Mouse (Mus musculus) thymus, postnatal 4 days (tissue): ENCODE measurements around the gene Gm45623.
A peak's percentile ranks its signal among the peaks of the same experiment; 100 is the strongest.

ENCODE experiments used
- DNase-seq: peaks from one replicate; pipeline ENCODE4 v3.0.0; 2021

The Gm45623 gene

DNA sequence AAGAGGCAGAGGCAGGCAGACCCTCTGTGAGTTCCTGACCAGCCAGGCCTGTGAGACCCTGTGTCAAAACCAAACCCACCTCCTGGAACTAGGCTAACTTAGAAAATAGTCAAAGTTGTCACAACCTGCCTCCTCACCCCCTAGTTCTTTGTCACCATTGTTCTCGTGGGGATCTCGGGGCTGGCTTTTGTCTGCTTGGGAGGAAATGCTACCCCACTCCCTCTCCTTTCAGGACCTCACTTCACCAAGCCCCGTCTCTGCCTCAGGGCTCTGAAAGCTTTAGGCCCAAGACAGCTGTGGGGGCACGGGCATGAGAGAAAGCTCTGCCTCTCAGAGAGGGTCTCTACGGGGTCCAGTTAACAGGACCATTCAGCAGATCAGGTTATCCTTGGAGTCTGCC, 1.9 kb downstream of the Gm45623 start:
- peak; percentile 58 for DNase-seq

DNA sequence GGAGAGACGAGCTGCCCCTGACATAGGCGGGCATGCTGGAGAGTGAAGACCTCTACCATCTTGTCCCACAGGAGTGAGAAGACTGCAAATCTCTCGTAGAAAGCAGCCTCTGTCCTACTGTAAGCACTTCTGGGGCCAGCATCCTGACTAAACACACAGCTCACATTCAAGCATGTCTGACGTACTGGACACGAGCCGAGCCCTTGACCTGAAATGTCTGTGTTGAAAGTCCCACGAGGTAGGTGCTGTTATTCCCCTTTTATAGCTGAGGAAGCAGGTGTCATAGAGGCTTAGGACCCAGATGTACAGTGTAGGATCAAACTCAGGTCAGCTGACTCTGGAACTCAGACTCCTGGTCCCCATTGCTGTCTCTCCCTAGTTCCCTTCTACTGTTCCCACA, 4.2 kb downstream of the Gm45623 start:
- DNase-seq: no peak

DNA sequence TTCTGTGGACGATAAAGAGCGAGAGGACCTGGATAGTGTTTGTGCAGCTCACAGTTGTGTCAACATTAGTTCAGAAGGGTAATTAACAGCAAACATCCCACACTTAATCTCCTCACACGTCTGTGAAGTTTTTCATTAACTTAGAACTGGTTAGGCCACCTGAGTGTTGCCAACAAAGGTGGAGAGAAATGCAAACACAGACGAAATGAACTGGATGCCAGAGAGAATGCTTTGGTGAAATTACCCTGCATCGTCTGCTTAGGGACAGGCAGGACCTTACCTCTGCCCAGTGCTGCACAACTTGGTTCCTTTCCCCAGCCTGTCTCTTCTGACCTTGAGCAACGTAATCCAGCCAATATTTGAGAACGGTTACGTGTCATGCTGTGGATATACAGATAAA, 6.1 kb downstream of the Gm45623 start:
- DNase-seq: no peak

DNA sequence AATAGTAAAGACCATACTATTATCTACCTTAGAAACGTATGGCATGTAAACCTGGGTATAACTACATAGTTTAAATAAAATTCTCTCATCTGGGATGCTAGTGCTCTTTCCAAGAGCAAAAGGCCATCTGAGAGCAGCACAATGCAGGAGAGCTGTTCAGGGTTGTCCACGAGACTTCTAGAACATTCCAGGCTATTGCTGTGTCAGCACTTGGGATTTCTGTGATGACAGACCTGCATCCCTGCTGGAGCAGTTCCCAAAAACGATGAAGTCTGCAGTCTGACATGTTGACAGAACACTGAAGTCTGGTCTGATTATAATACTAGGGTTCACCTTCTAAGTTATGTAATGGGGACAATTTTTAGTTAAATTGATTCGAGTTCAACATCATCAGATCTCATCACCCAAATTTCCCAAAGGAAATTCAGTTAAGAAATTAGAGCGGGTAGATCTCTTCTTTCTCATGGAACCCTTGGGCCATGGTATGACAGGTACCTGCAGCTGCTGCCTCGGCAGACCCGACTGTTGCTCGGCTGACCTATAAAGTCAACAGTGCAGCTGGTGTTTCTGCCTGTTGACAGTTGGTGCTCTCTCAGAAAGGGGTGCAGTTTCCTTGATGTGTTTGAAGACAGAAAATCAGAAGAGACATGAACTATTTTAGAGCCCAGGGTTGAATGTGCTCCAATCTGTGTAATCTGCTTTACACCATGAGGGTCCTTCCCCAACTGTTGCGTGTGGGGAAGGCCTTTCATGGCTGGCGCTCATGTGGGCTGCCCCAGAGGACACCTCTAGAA, 6.7 kb downstream of the Gm45623 start:
- peak; percentile 61 for DNase-seq

DNA sequence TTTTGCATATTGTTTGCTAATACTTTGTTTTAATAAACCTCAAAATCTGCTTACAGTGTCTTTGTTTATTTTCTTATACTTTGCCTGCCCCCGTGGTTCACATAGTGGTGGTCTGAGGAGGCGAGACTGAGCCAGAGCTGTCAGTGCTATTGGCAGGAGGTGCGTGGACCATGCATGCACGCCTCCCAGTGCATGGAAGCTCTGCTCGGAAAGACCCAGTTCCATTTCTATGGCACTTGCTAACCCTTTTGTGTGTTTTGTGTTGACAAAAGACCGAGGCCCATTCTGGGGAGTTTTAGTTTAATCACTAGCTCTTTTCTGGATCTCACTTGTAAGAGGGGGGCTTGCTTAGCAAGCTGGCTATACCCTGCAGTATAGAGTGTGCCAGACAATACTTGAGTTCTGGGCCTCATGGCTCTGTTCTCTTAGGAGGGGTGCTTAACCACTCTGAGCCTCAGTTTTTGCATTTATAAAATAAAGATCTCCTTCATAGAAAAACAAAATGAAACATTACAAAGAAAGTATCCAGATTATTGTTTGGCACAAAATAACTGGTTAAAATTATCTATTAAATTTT, 11.2 kb downstream of the Gm45623 start:
- DNase-seq: no peak

DNA sequence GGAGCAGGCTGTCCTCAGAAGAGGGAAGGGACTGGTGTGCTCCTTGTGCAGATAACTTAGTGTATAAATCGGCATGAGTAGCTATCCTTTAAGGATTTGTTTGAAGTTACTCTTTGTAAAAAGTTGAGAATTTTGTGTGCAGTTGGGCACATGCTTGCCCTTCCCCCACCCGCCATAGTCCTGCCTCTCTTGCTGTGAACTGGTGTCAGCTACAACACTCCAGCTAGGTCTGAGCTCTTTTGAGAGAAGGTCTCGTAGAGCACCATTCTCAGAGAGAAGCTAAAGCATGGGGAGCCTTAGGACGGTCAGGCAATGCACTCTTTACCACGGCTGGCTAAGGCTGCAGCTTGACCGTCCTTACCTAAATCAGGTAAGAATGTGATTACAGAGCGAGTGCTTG, 11.9 kb downstream of the Gm45623 start:
- peak; percentile 62 for DNase-seq

DNA sequence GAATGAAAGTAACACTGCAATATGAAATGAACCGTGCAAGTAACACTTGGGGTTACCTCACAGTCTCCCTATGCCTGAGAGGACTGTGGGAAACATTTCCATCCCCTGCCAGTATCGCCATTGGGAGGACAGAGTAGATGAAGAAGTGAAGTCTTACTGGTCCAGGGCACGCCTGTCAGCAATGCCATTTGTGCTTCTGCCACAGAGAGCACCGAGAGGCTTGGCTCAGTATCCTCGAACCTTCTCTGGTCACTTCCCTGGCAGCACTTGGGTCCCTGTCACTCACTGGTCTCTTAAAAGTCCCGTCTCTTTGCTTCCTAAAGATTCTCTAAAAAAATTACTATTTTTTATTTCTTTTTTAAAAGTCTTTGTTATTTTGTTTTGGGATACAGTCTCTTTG, 13.1 kb downstream of the Gm45623 start:
- DNase-seq: no peak

DNA sequence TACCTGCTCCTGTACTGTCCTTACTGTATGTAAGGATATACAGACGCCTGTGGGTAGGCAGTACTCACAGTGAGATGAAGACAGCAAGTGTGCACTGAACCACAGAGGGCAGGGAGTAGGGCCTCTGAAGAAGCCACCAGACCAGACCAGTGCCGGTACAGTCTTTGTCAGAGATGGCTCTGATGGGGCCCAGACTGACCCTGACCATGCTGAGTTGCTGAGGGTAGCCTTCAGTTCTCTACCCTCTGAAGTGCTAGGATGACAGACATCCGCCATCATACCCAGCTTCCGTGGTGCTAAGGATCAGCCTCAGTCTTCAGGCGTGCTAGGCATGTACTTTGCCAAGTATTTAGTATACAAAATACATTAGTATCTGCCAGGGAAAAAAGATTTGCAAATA, 14.1 kb downstream of the Gm45623 start:
- no peak for DNase-seq

DNA sequence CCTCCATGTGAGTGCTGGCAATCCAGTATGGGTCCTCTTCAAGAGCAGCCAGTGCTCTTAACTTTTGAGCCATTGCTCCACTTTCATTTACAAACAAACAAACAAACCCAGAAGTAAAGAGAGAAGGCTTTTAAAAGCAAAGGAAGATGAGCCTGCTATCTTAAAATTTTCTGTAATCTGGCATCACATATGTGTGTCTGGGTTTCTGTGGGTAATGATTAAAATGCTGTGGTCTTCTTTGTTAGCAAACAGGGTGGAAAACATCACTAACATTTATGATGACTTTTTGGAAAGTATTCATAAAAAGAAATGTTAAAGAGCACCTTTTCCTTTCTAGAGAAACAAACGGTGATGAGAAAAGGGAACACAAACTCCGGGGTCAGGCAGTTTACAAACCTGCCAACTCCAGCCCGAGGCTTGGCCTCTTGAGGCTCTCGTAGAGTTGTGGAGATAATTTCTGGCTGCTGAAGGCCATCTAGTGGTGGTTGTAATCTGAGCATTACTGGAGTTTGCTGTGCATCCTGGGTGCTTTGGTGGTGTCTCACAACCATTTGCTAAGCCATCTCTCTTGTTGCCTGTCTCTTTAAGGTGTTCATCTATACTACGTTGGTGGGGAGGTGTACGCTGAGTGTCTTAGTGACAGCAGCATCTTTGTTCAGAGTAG, 18.3 kb downstream of the Gm45623 start:
- no peak for DNase-seq

DNA sequence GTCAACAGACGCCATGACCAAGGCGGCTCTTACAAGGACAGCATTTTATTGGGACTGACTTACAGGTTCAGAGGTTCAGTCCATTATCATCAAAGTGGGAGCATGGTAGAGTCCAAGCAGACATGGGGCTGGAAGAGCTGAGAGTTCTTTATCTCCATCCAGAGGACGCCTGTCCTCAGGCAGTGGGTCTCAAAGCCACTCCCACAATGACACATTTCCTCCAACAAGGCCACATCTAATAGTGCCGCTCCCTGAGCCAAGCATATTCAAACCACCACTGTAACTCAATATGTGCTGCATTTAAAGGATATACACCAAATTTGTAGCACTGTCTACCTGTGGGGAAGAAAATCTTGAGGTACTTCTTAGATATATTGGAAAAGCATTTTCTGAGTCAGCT, 19.0 kb downstream of the Gm45623 start:
- no peak for DNase-seq

DNA sequence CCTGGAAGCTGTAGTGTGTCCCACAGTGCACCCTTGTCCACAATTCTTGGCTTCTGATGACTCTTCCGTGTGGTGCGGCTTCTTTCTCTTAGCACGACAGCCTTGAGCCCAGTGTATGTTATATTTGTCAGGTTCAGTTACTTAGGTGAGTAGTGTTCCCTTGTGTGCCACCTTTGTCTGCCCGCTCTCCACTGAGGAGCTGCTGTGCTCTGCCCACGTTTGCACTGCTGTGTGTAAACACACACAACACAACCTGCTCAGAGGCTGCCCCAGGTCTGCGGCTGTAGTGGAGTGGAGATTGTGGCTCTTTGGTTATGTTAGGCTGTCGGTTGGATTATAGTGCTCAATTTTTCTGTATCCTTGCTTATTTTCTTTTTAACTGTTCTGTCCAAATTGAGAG, 24.6 kb downstream of the Gm45623 start:
- no peak for DNase-seq

DNA sequence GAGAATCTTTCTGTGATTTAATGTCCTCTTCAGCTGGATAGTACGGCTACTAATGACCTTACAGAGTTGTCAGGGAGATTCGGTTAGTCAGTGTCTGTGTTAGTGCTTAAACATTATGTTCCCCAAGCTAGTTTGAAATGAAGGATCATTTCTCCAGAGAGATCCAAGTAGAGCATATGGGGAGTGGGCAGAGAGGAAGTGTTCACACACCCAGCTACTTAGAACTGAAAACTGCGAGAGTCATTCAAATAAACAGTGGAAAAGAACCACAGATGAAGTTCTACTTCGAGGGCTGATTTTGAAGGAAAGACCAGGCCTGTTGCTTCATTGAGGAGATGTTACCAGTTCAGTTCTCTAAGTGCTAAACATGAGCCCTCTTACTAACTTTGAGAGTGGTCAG, 27.1 kb downstream of the Gm45623 start:
- no peak for DNase-seq

DNA sequence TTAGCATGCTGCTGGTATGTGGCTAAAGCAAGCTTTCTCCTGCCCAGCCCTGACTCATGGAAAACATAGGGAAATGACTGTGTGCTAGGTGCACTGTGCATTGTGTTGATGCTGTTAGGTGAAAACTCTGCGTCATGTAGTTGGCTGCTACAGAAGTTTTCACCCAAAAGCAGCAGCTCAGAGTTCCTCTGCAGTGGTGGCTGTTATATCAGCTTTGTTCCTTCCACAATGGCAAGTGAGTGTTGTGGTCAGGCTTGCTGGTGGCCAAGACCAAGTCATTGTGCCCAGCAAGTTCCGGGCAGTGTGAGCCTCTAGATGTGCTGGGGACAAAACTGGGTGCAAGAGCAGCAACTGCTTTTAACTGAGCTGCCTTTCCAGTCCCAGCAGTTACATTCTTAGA, 41.4 kb downstream of the Gm45623 start:
- no peak for DNase-seq

DNA sequence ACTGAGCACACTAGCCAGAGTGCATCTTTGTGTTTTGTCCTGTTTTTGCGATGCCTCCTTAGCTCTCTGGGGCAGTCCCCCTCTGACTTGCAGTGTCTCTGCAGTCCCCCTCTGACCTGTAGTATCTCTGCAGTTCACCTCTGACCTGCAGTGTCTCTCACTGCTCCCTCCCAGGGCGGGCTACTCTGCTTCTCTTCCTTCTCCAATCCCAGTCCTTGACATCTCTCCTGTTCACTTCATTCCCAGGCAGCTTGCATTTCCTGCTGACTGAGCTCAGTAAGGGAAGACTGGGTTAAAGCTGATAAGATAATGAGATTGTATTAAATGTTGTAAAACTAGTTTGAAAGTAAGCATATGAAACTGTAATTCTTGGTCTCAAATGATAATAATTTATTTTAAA, 43.0 kb downstream of the Gm45623 start:
- DNase-seq: no peak

DNA sequence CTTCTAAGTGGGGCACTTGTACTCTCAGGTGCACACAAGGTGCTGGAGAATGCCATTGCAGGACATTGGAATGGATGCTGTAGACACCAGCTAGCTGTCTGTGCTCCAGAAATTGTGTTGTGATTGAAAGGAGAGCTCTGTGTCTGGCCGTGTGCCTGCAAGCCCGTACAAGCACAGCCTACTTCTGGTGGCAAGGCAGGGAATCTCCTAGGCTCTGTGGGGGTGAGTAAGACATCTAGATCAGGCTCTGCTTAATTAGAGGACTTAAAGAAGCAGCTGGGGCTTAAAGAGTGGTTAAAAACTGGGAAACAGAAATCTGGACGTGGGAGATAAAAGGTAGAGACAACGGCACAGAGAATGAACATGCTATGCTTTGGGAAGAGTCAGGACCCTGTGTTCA, 46.0 kb downstream of the Gm45623 start:
- DNase-seq: no peak

DNA sequence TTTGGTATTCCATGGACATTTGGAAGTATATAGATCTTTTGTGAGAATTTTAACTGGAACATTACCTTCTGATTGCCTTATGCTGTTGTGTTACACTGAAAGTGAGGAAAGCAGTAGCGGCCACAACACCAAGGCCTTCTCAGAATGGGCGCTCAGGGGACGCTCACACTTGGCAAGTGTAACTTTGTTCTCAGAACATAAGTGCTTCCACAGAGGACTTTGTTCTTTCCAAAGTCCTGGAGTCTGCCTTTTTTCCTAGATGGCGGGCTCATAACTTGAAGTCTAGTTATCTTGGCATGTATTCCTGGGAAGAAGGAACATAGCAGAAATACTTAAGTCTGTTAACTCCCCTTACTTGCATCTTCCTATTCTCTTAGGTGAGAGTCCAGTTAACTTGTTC, 46.5 kb downstream of the Gm45623 start:
- DNase-seq: no peak

DNA sequence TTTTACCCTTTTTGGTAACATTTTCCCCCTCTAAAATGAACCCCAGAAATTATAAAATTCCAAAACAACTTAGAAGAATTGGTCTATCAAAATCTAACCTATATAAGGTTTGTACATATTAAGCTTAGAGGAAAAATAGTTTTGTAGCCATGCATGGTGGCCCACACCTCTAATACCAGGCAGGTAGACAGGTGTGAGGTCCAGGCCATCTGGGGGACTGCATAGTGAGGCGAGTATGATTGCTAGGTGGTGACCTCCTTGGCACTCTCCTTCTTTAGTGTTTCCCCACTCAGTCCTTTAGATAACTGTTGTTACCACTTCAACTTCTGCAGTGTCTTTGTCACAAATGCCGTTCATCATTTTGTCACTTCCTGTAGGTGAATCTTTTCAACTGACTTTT, 49.0 kb downstream of the Gm45623 start:
- no peak for DNase-seq

DNA sequence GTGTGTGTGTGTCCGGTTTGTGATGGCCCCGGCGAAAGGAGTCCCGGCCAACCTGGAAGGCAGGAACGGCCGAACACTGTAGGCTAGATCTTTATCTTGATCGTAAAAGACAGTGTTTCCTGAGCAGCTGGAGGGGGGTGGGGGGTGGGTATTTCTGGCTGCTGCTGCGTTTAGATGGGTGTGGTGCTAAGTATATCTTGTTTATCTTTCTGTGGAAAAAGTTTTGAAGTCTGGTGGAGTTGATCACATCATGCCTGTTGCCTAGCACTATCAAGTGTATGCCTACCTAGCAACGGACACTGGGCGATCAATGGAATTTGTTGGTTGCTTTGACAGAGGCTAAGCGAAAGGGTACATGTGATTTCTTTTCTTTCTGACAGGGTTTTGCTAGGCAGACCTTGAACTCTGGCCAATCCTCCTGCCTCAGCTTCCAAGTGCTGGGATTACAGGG, 49.7 kb downstream of the Gm45623 start:
- DNase-seq: peak; percentile 26

DNA sequence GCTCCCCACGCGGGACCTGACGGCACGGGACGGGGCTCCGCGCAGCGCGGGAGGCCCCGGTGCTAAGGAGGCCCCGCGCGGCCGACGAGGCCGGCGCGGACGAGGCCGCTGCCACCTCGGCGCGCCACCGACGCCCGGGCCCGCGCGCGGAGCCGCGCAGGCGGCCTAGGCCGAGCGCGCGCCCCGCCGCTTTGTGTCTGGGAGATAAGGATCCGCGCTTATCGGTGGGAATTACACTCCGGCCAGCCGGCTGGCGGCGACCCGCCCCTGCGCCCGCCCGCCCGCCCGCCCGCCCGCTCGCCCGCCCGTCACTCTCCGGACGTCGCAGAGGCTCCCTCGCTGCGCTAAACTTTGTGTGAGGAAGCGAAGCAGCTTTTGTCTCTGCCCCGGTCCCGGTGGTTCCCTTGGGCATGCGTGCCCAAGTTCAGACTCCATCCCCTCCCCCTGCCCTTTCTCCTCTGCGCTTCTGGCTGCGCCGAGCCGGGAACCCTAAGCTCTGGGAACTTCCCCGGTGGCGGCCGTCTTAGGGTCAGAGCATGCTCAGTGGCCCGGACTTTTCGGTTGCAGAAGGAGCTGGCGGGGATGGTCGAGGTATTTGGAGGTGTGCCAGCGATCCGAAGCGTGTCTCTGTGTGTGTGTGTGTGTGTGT, 50.3 kb downstream of the Gm45623 start:
- peak; percentile 72 for DNase-seq

DNA sequence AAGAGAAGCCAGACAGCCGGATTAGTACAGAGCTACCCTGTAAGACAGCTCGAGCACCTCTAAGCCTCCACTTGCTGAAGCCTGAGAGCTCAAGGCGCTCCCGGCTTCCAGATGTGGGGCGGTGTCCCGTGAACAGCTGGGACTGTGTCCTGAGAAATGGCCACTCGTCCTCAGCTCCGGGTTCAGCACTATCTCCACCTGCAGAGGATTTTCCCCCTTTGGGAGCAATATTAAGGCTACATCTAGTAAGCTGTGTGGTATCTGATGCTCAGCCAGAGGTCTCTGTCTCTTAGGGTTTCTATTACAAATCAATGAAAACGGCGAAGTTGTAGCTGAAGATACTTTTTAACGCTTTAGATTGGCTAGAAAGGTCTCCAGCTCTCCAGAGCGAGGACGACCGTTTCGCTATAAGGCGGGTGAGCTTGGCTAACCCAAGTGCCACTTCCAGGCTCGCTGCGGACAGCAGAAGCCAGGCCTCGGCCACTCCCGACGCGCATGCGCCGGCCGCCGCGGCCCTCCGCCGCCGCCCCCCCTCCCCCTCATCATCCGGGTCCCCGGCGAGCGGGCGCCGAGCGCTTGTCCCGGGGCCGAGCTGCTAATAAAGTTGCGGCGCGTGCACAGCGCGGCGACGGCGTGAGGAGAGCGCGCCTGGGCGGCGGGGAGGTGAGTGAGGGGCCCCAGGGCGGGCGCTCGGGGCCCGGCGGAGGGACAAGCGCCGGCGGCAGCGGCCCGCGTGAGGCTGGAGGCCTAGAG, 51.0 kb downstream of the Gm45623 start, which contains the start of gene Smad5:
Smad5 (plus strand) TSS at position 542 of the 753 bp plus-strand sequence.
- DNase-seq: peak; percentile 82
